Mouse (Mus musculus) lung, adult 2 months (tissue): ENCODE data around the gene Vamp1. TPM values are rescaled to one million over a fixed set of nuclear protein-coding genes. Genes with fewer than 3 reads are reported as not detected.

ENCODE experiments used
- DNase-seq: peaks from one replicate; pipeline ENCODE4 v3.0.0; 2022
- H3K4me1 ChIP-seq: fragments of 200-500 bp; 2 replicates; pipeline ENCODE4 v1.6.1; 2011; ENCODE audit warnings: low read length; ENCODE audit not compliant: control insufficient read depth, insufficient read depth
- H3K4me3 ChIP-seq: fragments of 200-500 bp; replicated peaks from 2 replicates; pipeline ENCODE3; 2011; ENCODE audit warnings: low read depth, mild to moderate bottlenecking, control low read depth, low read length; ENCODE audit errors: extremely low read depth
- CTCF ChIP-seq: fragments of 200-500 bp; IDR thresholded peaks from 2 replicates; pipeline ENCODE4 v1.5.1; 2011; ENCODE audit warnings: mild to moderate bottlenecking, low read length, control low read depth; ENCODE audit not compliant: insufficient read depth
- POLR2A ChIP-seq: fragments of 200-500 bp; IDR thresholded peaks from 2 replicates; pipeline ENCODE4 v1.6.1; 2011; ENCODE audit warnings: low read depth, mild to moderate bottlenecking, control low read depth, low read length, borderline replicate concordance; ENCODE audit errors: extremely low read depth
- WGBS: fragments of 180-500 bp; shearing (Covaris S2); methylation state at CpG from one replicate; pipeline ENCODE4 v1.1.7; 2018; 5-methylcytosine and 5-hydroxymethylcytosine counted together
- polyA plus RNA-seq: library from polyadenylated mRNA; depleted of rRNA; stranded (reverse); fragments of >200 nt; gene quantifications from 2 replicates; pipeline ENCODE4 v1.2.3, GENCODE M21; 2012

Vamp1 gene
- polyA plus RNA-seq, 1 experiment = 22.0 TPM

GRCm38 (mm10) chr6:125237421-125237820 lies 22.1 kb downstream of the Vamp1 start:
- 71% methylated on average over 4 of the region's 4 CpGs for WGBS
- peaks cover 7% of the 10 kb centered on the region for H3K4me1 ChIP-seq
- DNase-seq = no peak
- TF ChIP-seq POLR2A (no peak), CTCF (no peak)
- H3K4me3 ChIP-seq = no peak overlapping the region

GRCm38 (mm10) chr6:125238396-125238795 lies 23.0 kb downstream of the Vamp1 start:
- 24% methylated on average over 6 of the region's 6 CpGs for WGBS
- no peak for TF ChIP-seq POLR2A
- TF ChIP-seq CTCF = no peak
- H3K4me3 ChIP-seq = no peak overlapping the region
- H3K4me1 ChIP-seq = peaks cover 7% of the 10 kb centered on the region
- DNase-seq = no peak

- Histone ChIP-seq H3K4me1 (no peaks in the 10 kb centered on the region; the same call in 1 of the 2 replicates), H3K4me3 (no peak overlapping the region)
- no peak for DNase-seq
- 90% methylated on average over 5 of the region's 5 CpGs for WGBS
- no peak for TF ChIP-seq CTCF
- TF ChIP-seq POLR2A = no peak
Observed at GRCm38 (mm10) chr6:125239547-125239946, 24.2 kb downstream of the Vamp1 start.

GRCm38 (mm10) chr6:125240617-125241016 lies 25.3 kb downstream of the Vamp1 start:
- TF ChIP-seq CTCF (no peak), POLR2A (no peak)
- WGBS = 84% methylated on average over 5 of the region's 5 CpGs
- no peak for DNase-seq
- Histone ChIP-seq H3K4me3 (no peak overlapping the region), H3K4me1 (no peaks in the 10 kb centered on the region; the same call in 1 of the 2 replicates)

- no peak for TF ChIP-seq CTCF
- no peak for TF ChIP-seq POLR2A
- no peak for DNase-seq
- H3K4me1 ChIP-seq = no peaks in the 10 kb centered on the region; the same call in 1 of the 2 replicates
- 74% methylated on average over 8 of the region's 8 CpGs for WGBS
- H3K4me3 ChIP-seq = no peak overlapping the region
Observed at GRCm38 (mm10) chr6:125241566-125241965, 26.2 kb downstream of the Vamp1 start.

- no peak for DNase-seq
- 36% methylated on average over 1 of the region's 1 CpGs for WGBS
- H3K4me3 ChIP-seq = no peak overlapping the region
- TF ChIP-seq POLR2A = no peak
- TF ChIP-seq CTCF = no peak
- no peaks in the 10 kb centered on the region for H3K4me1 ChIP-seq
Observed at GRCm38 (mm10) chr6:125244551-125244950, 29.2 kb downstream of the Vamp1 start.

- TF ChIP-seq POLR2A = no peak
- no peak for TF ChIP-seq CTCF
- 73% methylated on average over 3 of the region's 3 CpGs for WGBS
- H3K4me1 ChIP-seq = no peaks in the 10 kb centered on the region
- DNase-seq = no peak
- H3K4me3 ChIP-seq = no peak overlapping the region
Observed at GRCm38 (mm10) chr6:125252285-125252684, 36.9 kb downstream of the Vamp1 start.

- WGBS = 73% methylated on average over 8 of the region's 8 CpGs
- Histone ChIP-seq H3K4me3 (no peak overlapping the region), H3K4me1 (no peaks in the 10 kb centered on the region)
- no peak for DNase-seq
- no peak for TF ChIP-seq CTCF
- no peak for TF ChIP-seq POLR2A
Observed at GRCm38 (mm10) chr6:125252711-125253110, 37.4 kb downstream of the Vamp1 start.

- no peak for DNase-seq
- TF ChIP-seq CTCF (no peak), POLR2A (no peak)
- WGBS = 69% methylated on average over 14 of the region's 14 CpGs
- Histone ChIP-seq H3K4me1 (no peaks in the 10 kb centered on the region), H3K4me3 (peak overlapping the region; percentile 0)
Observed at GRCm38 (mm10) chr6:125253863-125254715, 38.7 kb downstream of the Vamp1 start.

- Histone ChIP-seq H3K4me1 (no peaks in the 10 kb centered on the region), H3K4me3 (no peak overlapping the region)
- DNase-seq = no peak
- no peak for TF ChIP-seq POLR2A
- no peak for TF ChIP-seq CTCF
- WGBS = 81% methylated on average over 7 of the region's 7 CpGs
Observed at GRCm38 (mm10) chr6:125255516-125256044, 40.2 kb downstream of the Vamp1 start.
